ENCODE assay signal across 13 mouse cellular contexts in genomic region chr10:93122399-93123184, GRCm38 (mm10). TPM values are rescaled to one million over a fixed set of nuclear protein-coding genes. Genes with fewer than 3 reads are reported as not detected.
DNase-seq lines count a peak whose midpoint lies in the region; ATAC-seq and TF ChIP-seq lines count a peak whose summit lies in the region.
"Had no signal": no experiment of that assay in that cellular context is flagged by ENCODE, and none has a peak within 500 bp of the region (broad histone marks: within the 10 kb centered on the region; RNA-seq: fewer than 3 reads in every experiment).

No protein-coding gene starts in this region.

- ATAC-seq in CD4-positive, CD25-positive, alpha-beta regulatory T cell, adult 4 months = peak; percentile 45
- ATAC-seq in liver, embryonic 12.5 days = no peak
- no peak for ATAC-seq in intestine, embryonic 16.5 days
- ATAC-seq: hindbrain, postnatal 0 days had no signal

- no peak overlapping the region for H3K4me2 ChIP-seq in liver, embryonic 12.5 days
- no peak overlapping the region for H3K4me2 ChIP-seq in intestine, embryonic 16.5 days (ENCODE audit: low read depth, low read length)

- intact Hi-C loops in gastrocnemius, adult 2 months (cut with DNase I) = no loop called here
- intact Hi-C loops in gastrocnemius, postnatal 36 days (cut with DNase I) = no loop called here

- H3K9ac ChIP-seq in liver, embryonic 12.5 days = no peak overlapping the region
- no peak overlapping the region for H3K9ac ChIP-seq in intestine, embryonic 16.5 days (ENCODE audit: low read depth, low read length)
- H3K9ac ChIP-seq: liver, embryonic 15.5 days had no signal

- no peak overlapping the region for H3K4me3 ChIP-seq in gastrocnemius, adult 2 months
- H3K4me3 ChIP-seq in layer of hippocampus, adult 2 months = no peak overlapping the region
- no peak overlapping the region for H3K4me3 ChIP-seq in liver, embryonic 12.5 days
- H3K4me3 ChIP-seq in intestine, embryonic 16.5 days (ENCODE audit: low read length) = no peak overlapping the region
- H3K4me3 ChIP-seq: liver, embryonic 15.5 days had no signal

- no peaks in the 10 kb centered on the region for H3K27me3 ChIP-seq in liver, embryonic 12.5 days (replicated peaks)
- no peaks in the 10 kb centered on the region for H3K27me3 ChIP-seq in intestine, embryonic 16.5 days (replicated peaks; ENCODE audit: control insufficient read depth, insufficient read depth, low read length)
- H3K27me3 ChIP-seq: liver, embryonic 15.5 days had no signal

- TF ChIP-seq CTCF in gastrocnemius, adult 2 months (IDR thresholded peaks at IDR 0.05) = no peak
- TF ChIP-seq CTCF in layer of hippocampus, adult 2 months (conservative IDR thresholded peaks at IDR 0.05) = no peak

- peak overlapping the region; percentile 74; the same call in 1 of the 2 replicates for H3K27ac ChIP-seq in gastrocnemius, adult 2 months
- H3K27ac ChIP-seq in layer of hippocampus, adult 2 months = peak overlapping the region; percentile 78
- peak overlapping the region; percentile 75; the same call in 1 of the 2 replicates for H3K27ac ChIP-seq in liver, embryonic 12.5 days
- no peak overlapping the region for H3K27ac ChIP-seq in intestine, embryonic 16.5 days (ENCODE audit: low read length)
- H3K27ac ChIP-seq: hindbrain, postnatal 0 days; liver, embryonic 15.5 days had no signal

- no peaks in the 10 kb centered on the region for H3K36me3 ChIP-seq in liver, embryonic 12.5 days
- no peaks in the 10 kb centered on the region for H3K36me3 ChIP-seq in intestine, embryonic 16.5 days (ENCODE audit: control insufficient read depth, insufficient read depth, low read length)
- H3K36me3 ChIP-seq: liver, embryonic 15.5 days had no signal

- H3K9me3 ChIP-seq in liver, embryonic 12.5 days (replicated peaks) = no peaks in the 10 kb centered on the region
- H3K9me3 ChIP-seq in intestine, embryonic 16.5 days (ENCODE audit: control insufficient read depth, low read length) = no peaks in the 10 kb centered on the region
- H3K9me3 ChIP-seq: liver, embryonic 15.5 days had no signal

- no peak for DNase-seq in gastrocnemius, adult 2 months
- no peak for DNase-seq in gastrocnemius, postnatal 36 days
- no peak for DNase-seq in layer of hippocampus, adult 2 months (ENCODE audit: low spot score in 2 of 2)
- no peak for DNase-seq in layer of hippocampus, postnatal 10 days (ENCODE audit: low spot score in 2 of 2)
- no peak for DNase-seq in layer of hippocampus, adult 11-12 months (ENCODE audit: low spot score)
- DNase-seq: adrenal gland, adult 2 months; B cell, adult 2 months; kidney, postnatal 36 days had no signal

- 40% methylated on average over 12 of the region's 12 CpGs for WGBS in liver, embryonic 12.5 days (ENCODE audit: insufficient replicate concordance)
- WGBS in intestine, embryonic 16.5 days = 74% methylated on average over 12 of the region's 12 CpGs

- H3K4me1 ChIP-seq in liver, embryonic 12.5 days = peaks cover 57% of the 10 kb centered on the region
- no peaks in the 10 kb centered on the region for H3K4me1 ChIP-seq in intestine, embryonic 16.5 days (ENCODE audit: control insufficient read depth, insufficient read depth, low read length)

RNA-seq across cellular contexts. Expression of gene Cdk17, which starts 38.1 kb away (rescaled TPM):
- total RNA-seq in gastrocnemius, adult 2 months (2021) = 1 to 10 TPM; 5.4 to 6.1 TPM
- total RNA-seq in gastrocnemius, postnatal 36 days (2021) = 1 to 10 TPM; 4.5 to 7.0 TPM
- 100 to 1,000 TPM; 206 to 219 TPM for total RNA-seq in layer of hippocampus, adult 2 months (2021)
- total RNA-seq in layer of hippocampus, postnatal 10 days (2021) = 100 to 1,000 TPM; 116 to 120 TPM
- polyA plus RNA-seq in CD4-positive, CD25-positive, alpha-beta regulatory T cell, adult 4 months (2017; shearing (Covaris generic)) = 10 to 100 TPM; 42.2 to 62.3 TPM
- 22.3 and 23.0 TPM in 2 replicates for polyA plus RNA-seq in liver, embryonic 12.5 days (2016; fragmentation: Nextera tagmentation; extraction: Ambion mirVana)
- 8.3 and 8.9 TPM in 2 replicates for polyA plus RNA-seq in intestine, embryonic 16.5 days (2015; fragmentation: Nextera tagmentation; extraction: Ambion mirVana)

RNA-seq across cellular contexts. Expression of gene Cfap54, which starts 41.2 kb away (rescaled TPM):
- total RNA-seq in gastrocnemius, adult 2 months (2021) = under 1 TPM; 0.31 to 0.59 TPM
- 1 to 10 TPM in 1 of 2 experiments, under 1 TPM in 1; 0.69 to 1.6 TPM for total RNA-seq in gastrocnemius, postnatal 36 days (2021)
- 10 to 100 TPM; 20.7 to 22.9 TPM for total RNA-seq in layer of hippocampus, adult 2 months (2021)
- 10 to 100 TPM; 11.0 to 14.2 TPM for total RNA-seq in layer of hippocampus, postnatal 10 days (2021)
- polyA plus RNA-seq in CD4-positive, CD25-positive, alpha-beta regulatory T cell, adult 4 months (2017; shearing (Covaris generic)) = 1 to 10 TPM; 1.6 to 2.3 TPM
- polyA plus RNA-seq in liver, embryonic 12.5 days (2016; fragmentation: Nextera tagmentation; extraction: Ambion mirVana) = 0.12 TPM in 1 of 2 replicates, not detected in the other
- 0.05 and 0.09 TPM in 2 replicates for polyA plus RNA-seq in intestine, embryonic 16.5 days (2015; fragmentation: Nextera tagmentation; extraction: Ambion mirVana)

Comparison
In these comparisons a context has a peak if more than half of its experiments do, and no peak if none do; other contexts are left out.
1. RNA of gene Cdk17, which starts 38.1 kb away (total RNA-seq): 206 to 219 TPM in layer of hippocampus, adult 2 months and 116 to 120 TPM in layer of hippocampus, postnatal 10 days; 4.5 to 7.0 TPM in gastrocnemius, postnatal 36 days and 5.4 to 6.1 TPM in gastrocnemius, adult 2 months; every median in the first group is over 10 times any median in the second.
2. RNA of gene Cfap54, which starts 41.2 kb away (total RNA-seq): 20.7 to 22.9 TPM in layer of hippocampus, adult 2 months and 11.0 to 14.2 TPM in layer of hippocampus, postnatal 10 days; 0.69 to 1.6 TPM in gastrocnemius, postnatal 36 days and 0.31 to 0.59 TPM in gastrocnemius, adult 2 months; every median in the first group is over 4 times any median in the second.